ENCODE assay signal across 13 mouse cellular contexts in genomic region chr13:85311547-85311946, GRCm38 (mm10). TPM values are rescaled to one million over a fixed set of nuclear protein-coding genes. Genes with fewer than 3 reads are reported as not detected.
A peak's percentile ranks its signal among the peaks of the same experiment; 100 is the strongest.
DNase-seq lines count a peak whose midpoint lies in the region; ATAC-seq and TF ChIP-seq lines count a peak whose summit lies in the region.
"Had no signal": no experiment of that assay in that cellular context is flagged by ENCODE, and none has a peak within 500 bp of the region (broad histone marks: within the 10 kb centered on the region; RNA-seq: fewer than 3 reads in every experiment).

No protein-coding gene starts in this region.

- no peak overlapping the region for H3K9ac ChIP-seq in midbrain, postnatal 0 days (replicated peaks; ENCODE audit: low read length, poor library complexity, severe bottlenecking)
- no peak overlapping the region for H3K9ac ChIP-seq in midbrain, embryonic 16.5 days (ENCODE audit: low read depth, low read length)
- H3K9ac ChIP-seq: liver, embryonic 12.5 days had no signal

- H3K36me3 ChIP-seq in midbrain, postnatal 0 days (ENCODE audit: insufficient read depth, low read length), result no peaks in the 10 kb centered on the region
- H3K36me3 ChIP-seq in midbrain, embryonic 16.5 days (ENCODE audit: control insufficient read depth, insufficient read depth, low read length), result no peaks in the 10 kb centered on the region
- H3K36me3 ChIP-seq: heart, embryonic 10.5 days; liver, embryonic 12.5 days had no signal

- no peak overlapping the region for H3K27ac ChIP-seq in midbrain, postnatal 0 days (ENCODE audit: low read depth, low read length)
- H3K27ac ChIP-seq in midbrain, embryonic 16.5 days (ENCODE audit: low read length), result no peak overlapping the region
- H3K27ac ChIP-seq: heart, embryonic 10.5 days; liver, embryonic 12.5 days had no signal

- no peak for TF ChIP-seq CTCF in midbrain, postnatal 0 days (IDR thresholded peaks at IDR 0.05)

- H3K27me3 ChIP-seq in midbrain, postnatal 0 days (ENCODE audit: insufficient read depth, low read length), result no peaks in the 10 kb centered on the region
- H3K27me3 ChIP-seq in midbrain, embryonic 16.5 days (ENCODE audit: control insufficient read depth, insufficient read depth, low read depth, low read length), result no peaks in the 10 kb centered on the region
- H3K27me3 ChIP-seq: liver, embryonic 12.5 days; megakaryocyte, embryonic 14.5 days had no signal

- no peaks in the 10 kb centered on the region for H3K4me1 ChIP-seq in midbrain, postnatal 0 days (ENCODE audit: insufficient read depth, low read length)
- no peaks in the 10 kb centered on the region for H3K4me1 ChIP-seq in midbrain, embryonic 16.5 days (ENCODE audit: control insufficient read depth, insufficient read depth, low read length)
- H3K4me1 ChIP-seq: heart, embryonic 10.5 days; liver, embryonic 12.5 days; megakaryocyte, embryonic 14.5 days had no signal

- no peak overlapping the region for H3K4me3 ChIP-seq in midbrain, postnatal 0 days (ENCODE audit: low read depth, low read length)
- no peak overlapping the region for H3K4me3 ChIP-seq in midbrain, embryonic 16.5 days (ENCODE audit: low read depth, low read length)
- H3K4me3 ChIP-seq: heart, embryonic 10.5 days; liver, embryonic 12.5 days; megakaryocyte, embryonic 14.5 days had no signal

- peak; percentile 28 for DNase-seq in heart, adult 11 months
- DNase-seq in heart, postnatal 14 days, result no peak
- DNase-seq in midbrain, postnatal 0 days (ENCODE audit: low spot score), result peak; percentile 39
- peak; percentile 38 for DNase-seq in cerebellum, adult 8-10 months
- DNase-seq in adrenal gland, adult 8-10 months, result no peak
- DNase-seq in T-cell, adult 2 months (ENCODE audit: low spot score), result no peak
- DNase-seq: adrenal gland, postnatal 25 days; thymus, adult 18-20 months had no signal

- 78% methylated on average over 2 of the region's 2 CpGs for WGBS in midbrain, postnatal 0 days
- 74% methylated on average over 2 of the region's 2 CpGs for WGBS in midbrain, embryonic 16.5 days

- H3K4me2 ChIP-seq in midbrain, postnatal 0 days (ENCODE audit: low read depth, low read length, poor library complexity, severe bottlenecking), result no peak overlapping the region
- no peak overlapping the region for H3K4me2 ChIP-seq in midbrain, embryonic 16.5 days (ENCODE audit: low read length)
- H3K4me2 ChIP-seq: liver, embryonic 12.5 days had no signal

- no peak for ATAC-seq in midbrain, postnatal 0 days (ENCODE audit: low FRiP score)
- ATAC-seq in midbrain, embryonic 16.5 days, result no peak
- ATAC-seq: inflammation-experienced regulatory T-cells, adult 6 months; liver, embryonic 12.5 days had no signal

- H3K9me3 ChIP-seq in midbrain, postnatal 0 days (ENCODE audit: low read length), result no peaks in the 10 kb centered on the region
- no peaks in the 10 kb centered on the region for H3K9me3 ChIP-seq in midbrain, embryonic 16.5 days (replicated peaks; ENCODE audit: control insufficient read depth, low read length, poor library complexity, severe bottlenecking)
- H3K9me3 ChIP-seq: heart, embryonic 10.5 days; liver, embryonic 12.5 days; megakaryocyte, embryonic 14.5 days had no signal

- intact Hi-C loops in heart, postnatal 14 days (cut with DNase I), result no loop called here

RNA-seq across cellular contexts. Expression of gene Rasa1, which starts 22.6 kb away (rescaled TPM):
- 10 to 100 TPM; 35.4 to 35.8 TPM for total RNA-seq in heart, postnatal 14 days (2021)
- 74.0 and 86.3 TPM in 2 replicates for total RNA-seq in midbrain, postnatal 0 days (2014; rRNA removed)
- 43.6 and 49.1 TPM in 2 replicates for polyA plus RNA-seq in midbrain, postnatal 0 days (2015; fragmentation: Nextera tagmentation; extraction: Ambion mirVana)
- 55.5 and 56.8 TPM in 2 replicates for polyA plus RNA-seq in midbrain, embryonic 16.5 days (2015; fragmentation: Nextera tagmentation; extraction: Ambion mirVana)
- total RNA-seq in adrenal gland, adult 8-10 months (2022), result 10 to 100 TPM; 37.0 to 51.7 (median 48.2) TPM

Comparison
In these comparisons a context has a peak if more than half of its experiments do, and no peak if none do; other contexts are left out.
1. DNase-seq: peak in heart, adult 11 months (single experiment), midbrain, postnatal 0 days (single experiment) and cerebellum, adult 8-10 months (single experiment); none in heart, postnatal 14 days (0 of 2), adrenal gland, adult 8-10 months (single experiment) and T-cell, adult 2 months (single experiment).